In the genomic region with DNA sequence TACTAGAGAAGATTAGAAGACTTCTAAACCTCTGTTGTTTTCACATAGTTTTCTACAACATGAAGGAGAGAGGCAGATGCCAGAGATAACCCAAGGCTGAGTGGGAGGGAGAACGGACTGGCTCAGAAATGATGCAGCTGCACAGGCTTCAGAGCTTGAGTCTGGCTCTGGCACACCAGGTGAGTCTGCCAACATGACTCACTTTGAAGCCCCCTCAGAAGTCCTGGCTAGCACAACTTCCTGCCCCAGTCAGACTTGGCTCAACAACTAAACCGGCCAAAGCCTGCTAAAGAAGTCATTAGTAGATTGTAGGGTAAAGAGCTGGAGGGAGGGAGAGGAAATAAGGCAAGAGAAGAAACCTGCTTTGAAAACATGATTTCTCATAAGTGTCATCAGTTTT, we compare ENCODE assay signal across 13 mouse cellular contexts.
DNase-seq lines count a peak whose midpoint lies in the region.
"Had no signal": no experiment of that assay in that cellular context is flagged by ENCODE, and none has a peak within 500 bp of the region (broad histone marks: within the 10 kb centered on the region; RNA-seq: fewer than 3 reads in every experiment).

No protein-coding gene starts in this region.

- DNase-seq in cerebellum, postnatal 10 days: peak; percentile 31 to 43
- DNase-seq in cerebellum, adult 18-20 months: no peak
- peak; percentile 11 for DNase-seq in CD4-positive helper T cell, adult 2 months (ENCODE audit: low read depth, low spot score)
- peak; percentile 41 for DNase-seq in naive thymus-derived CD4-positive, alpha-beta T cell, adult 2 months (ENCODE audit: low read depth)
- DNase-seq in thymus, postnatal 14 days: peak; percentile 51
- DNase-seq in yolk sac, embryonic 10.5 days (ENCODE audit: low spot score): no peak
- no peak for DNase-seq in kidney, adult 8-10 months
- DNase-seq in lung, postnatal 25 days (ENCODE audit: low spot score): no peak
- DNase-seq: adrenal gland, adult 2 months; adrenal gland, postnatal 25 days; cerebellum, adult 8-10 months; cerebellum, postnatal 25 days; gastrocnemius, postnatal 36 days had no signal

Comparison
In these comparisons a context has a peak if more than half of its experiments do, and no peak if none do; other contexts are left out.
1. DNase-seq: peak in cerebellum, postnatal 10 days (2 of 2), CD4-positive helper T cell, adult 2 months (single experiment), naive thymus-derived CD4-positive, alpha-beta T cell, adult 2 months (single experiment) and thymus, postnatal 14 days (single experiment); none in cerebellum, adult 18-20 months (0 of 2), yolk sac, embryonic 10.5 days (single experiment), kidney, adult 8-10 months (0 of 2) and lung, postnatal 25 days (single experiment).